Mouse (Mus musculus) limb, embryonic 13.5 days (tissue): ENCODE data around the gene 4930404N11Rik. TPM values are rescaled to one million over a fixed set of nuclear protein-coding genes. Genes with fewer than 3 reads are reported as not detected.

Experiments used
- ATAC-seq: fragments of 200-750 bp; cut with Nextera tagmentation; 2 replicates; pipeline ENCODE4 v1.8.0; 2017; ENCODE audit warnings: low read depth, moderate number of reproducible peaks, moderate TSS enrichment; ENCODE audit not compliant: low FRiP score
- H3K27ac ChIP-seq: fragments of 300-500 bp; sonication (generic); 2 replicates; pipeline ENCODE4 v1.5.1; 2015; ENCODE audit warnings: inconsistent platforms, mild to moderate bottlenecking, moderate library complexity
- H3K27me3 ChIP-seq: fragments of 300-500 bp; sonication (generic); 2 replicates; pipeline ENCODE4 v1.6.1; 2015; ENCODE audit warnings: mild to moderate bottlenecking, inconsistent platforms
- H3K36me3 ChIP-seq: fragments of 300-500 bp; sonication (generic); 2 replicates; pipeline ENCODE4 v1.6.1; 2015; ENCODE audit warnings: inconsistent platforms, mild to moderate bottlenecking, moderate library complexity
- H3K4me1 ChIP-seq: fragments of 300-500 bp; sonication (generic); 2 replicates; pipeline ENCODE4 v1.6.1; 2015; ENCODE audit warnings: inconsistent platforms
- H3K4me2 ChIP-seq: fragments of 300-500 bp; sonication (generic); replicated peaks from 2 replicates; pipeline ENCODE4 v1.6.1; 2015; ENCODE audit warnings: inconsistent platforms, mild to moderate bottlenecking, moderate library complexity
- H3K4me3 ChIP-seq: fragments of 300-500 bp; sonication (generic); 2 replicates; pipeline ENCODE4 v1.5.1; 2015; ENCODE audit warnings: moderate library complexity, mild to moderate bottlenecking, inconsistent platforms
- H3K9ac ChIP-seq: fragments of 300-500 bp; sonication (generic); 2 replicates; pipeline ENCODE4 v1.6.1; 2015; ENCODE audit warnings: mild to moderate bottlenecking, inconsistent platforms
- H3K9me3 ChIP-seq: fragments of 300-500 bp; sonication (generic); 2 replicates; pipeline ENCODE4 v1.6.1; 2016; ENCODE audit warnings: inconsistent platforms
- WGBS: fragments of 180-500 bp; shearing (Covaris S2); methylation state at CpG from one replicate; pipeline ENCODE4 v1.1.7; 2015; 5-methylcytosine and 5-hydroxymethylcytosine counted together
- polyA plus RNA-seq: library from polyadenylated mRNA; unstranded; fragments of >200 nt; fragmentation: Nextera tagmentation; extraction: Ambion mirVana; gene quantifications from 2 replicates; pipeline ENCODE4 v1.2.1, GENCODE M21; 2015

The 4930404N11Rik gene
- polyA plus RNA-seq, 1 experiment from 2014 or later = 1.0 TPM

DNA sequence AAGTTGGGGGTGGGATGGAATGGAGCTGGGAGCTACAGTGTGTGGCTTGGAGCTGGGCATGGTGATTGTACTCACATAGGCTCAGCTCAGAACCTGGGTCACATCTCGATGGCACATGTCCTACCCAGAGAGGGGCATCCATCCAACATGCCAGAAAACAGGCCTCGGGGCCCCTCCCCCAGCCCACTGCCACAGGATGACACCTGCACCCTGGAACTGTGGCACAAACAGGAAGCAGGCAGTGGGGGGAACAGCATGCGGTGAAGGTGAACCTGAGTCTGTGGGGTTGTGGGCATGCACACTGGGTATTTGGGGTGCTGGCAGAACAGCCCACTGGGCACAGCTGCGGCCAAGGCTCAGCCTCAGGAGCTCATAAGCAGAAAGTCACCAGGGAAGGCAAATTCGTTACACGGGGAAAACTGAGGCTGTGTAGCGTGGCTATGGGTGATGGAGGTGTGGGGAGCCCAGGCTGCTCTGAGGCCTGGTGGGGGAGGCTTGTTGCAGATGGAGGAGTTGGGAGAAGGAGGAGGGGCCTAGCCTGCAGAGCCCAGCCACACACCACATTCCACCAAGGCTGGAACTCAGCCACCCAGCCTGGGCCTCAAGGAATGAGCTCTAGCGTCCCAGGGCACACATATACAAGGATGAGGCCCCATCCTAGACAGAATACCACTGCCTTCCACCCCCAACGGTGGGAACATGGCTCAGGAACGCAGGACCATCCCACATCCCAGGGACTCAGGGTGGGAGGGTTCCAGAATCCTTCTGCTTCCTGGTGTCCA lies 36.2 kb downstream of the 4930404N11Rik start:
- H3K4me3 ChIP-seq = no peak overlapping the region

DNA sequence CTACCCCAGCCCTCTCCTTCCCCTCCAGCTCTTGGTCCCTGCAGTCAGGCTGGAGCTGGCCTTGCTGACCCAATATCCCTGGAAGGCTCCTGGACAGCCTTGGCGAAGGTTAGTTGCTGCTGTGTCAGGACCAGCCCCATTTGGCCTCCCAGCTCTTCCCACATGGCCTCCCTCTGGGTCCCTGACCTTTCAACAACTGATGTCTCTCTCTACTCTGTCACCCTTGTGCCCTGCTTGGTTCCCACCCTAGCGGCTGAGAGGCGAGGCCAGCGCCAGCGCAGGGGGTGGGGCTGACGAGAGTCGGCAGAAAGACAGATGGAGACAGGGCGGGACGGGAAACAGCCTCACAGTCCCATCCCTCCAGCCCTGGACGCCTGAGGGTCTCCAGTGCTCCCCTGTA lies 37.2 kb downstream of the 4930404N11Rik start, which contains the start of gene Tbxa2r:
TSS of gene Tbxa2r (plus strand) at position 346 of the 400 bp plus-strand sequence.
- Histone ChIP-seq H3K36me3 (peaks cover 50% of the 10 kb centered on the region), H3K9ac (peak within 1 kb of the TSS; percentile 54; the same call in 1 of the 2 replicates), H3K27ac (peak within 1 kb of the TSS; percentile 90), H3K9me3 (no peaks in the 10 kb centered on the region), H3K27me3 (peaks cover 21% of the 10 kb centered on the region), H3K4me1 (peaks cover 28% of the 10 kb centered on the region), H3K4me2 (peak within 1 kb of the TSS; percentile 30), H3K4me3 (no peak within 1 kb of the TSS)
- no peak for ATAC-seq
- 15% methylated on average over 10 of the region's 10 CpGs for WGBS

More for the DNA sequence above, 36.2 kb downstream of the 4930404N11Rik start:
- no peaks in the 10 kb centered on the region for H3K9me3 ChIP-seq
- H3K9ac ChIP-seq = peak overlapping the region; percentile 54
- H3K36me3 ChIP-seq = peaks cover 40% of the 10 kb centered on the region
- peak; percentile 84 for ATAC-seq
- peaks cover 25% of the 10 kb centered on the region for H3K27me3 ChIP-seq
- WGBS = 56% methylated on average over 10 of the region's 10 CpGs
- H3K4me2 ChIP-seq = peak overlapping the region; percentile 30
- H3K27ac ChIP-seq = peak overlapping the region; percentile 90
- peaks cover 28% of the 10 kb centered on the region for H3K4me1 ChIP-seq

GRCm38 (mm10) chr10:81327959-81328358 lies 37.7 kb downstream of the 4930404N11Rik start:
- ATAC-seq = no peak
- Histone ChIP-seq H3K4me1 (peaks cover 28% of the 10 kb centered on the region), H3K27me3 (peaks cover 16% of the 10 kb centered on the region), H3K4me3 (no peak overlapping the region), H3K27ac (no peak overlapping the region), H3K9ac (0 out of 2 replicates have a peak overlapping the region, but pooled peaks have one; percentile 15), H3K9me3 (no peaks in the 10 kb centered on the region), H3K36me3 (peaks cover 54% of the 10 kb centered on the region), H3K4me2 (no peak overlapping the region)
- whole genome bisulfite sequencing = 17% methylated on average over 2 of the region's 2 CpGs

GRCm38 (mm10) chr10:81326858-81327257 lies 38.8 kb downstream of the 4930404N11Rik start:
- H3K4me3 ChIP-seq = no peak overlapping the region
- H3K27ac ChIP-seq = 0 out of 2 replicates have a peak overlapping the region, but pooled peaks have one; percentile 17
- no peaks in the 10 kb centered on the region for H3K9me3 ChIP-seq
- 78% methylated on average over 6 of the region's 6 CpGs for WGBS
- H3K36me3 ChIP-seq = peaks cover 63% of the 10 kb centered on the region
- peaks cover 6% of the 10 kb centered on the region for H3K27me3 ChIP-seq
- H3K4me1 ChIP-seq = peaks cover 31% of the 10 kb centered on the region
- H3K4me2 ChIP-seq = no peak overlapping the region
- H3K9ac ChIP-seq = no peak overlapping the region; the same call in 1 of the 2 replicates
- ATAC-seq = no peak

- H3K4me2 ChIP-seq = no peak overlapping the region
Observed at GRCm38 (mm10) chr10:81325781-81326180, 39.8 kb downstream of the 4930404N11Rik start.

DNA sequence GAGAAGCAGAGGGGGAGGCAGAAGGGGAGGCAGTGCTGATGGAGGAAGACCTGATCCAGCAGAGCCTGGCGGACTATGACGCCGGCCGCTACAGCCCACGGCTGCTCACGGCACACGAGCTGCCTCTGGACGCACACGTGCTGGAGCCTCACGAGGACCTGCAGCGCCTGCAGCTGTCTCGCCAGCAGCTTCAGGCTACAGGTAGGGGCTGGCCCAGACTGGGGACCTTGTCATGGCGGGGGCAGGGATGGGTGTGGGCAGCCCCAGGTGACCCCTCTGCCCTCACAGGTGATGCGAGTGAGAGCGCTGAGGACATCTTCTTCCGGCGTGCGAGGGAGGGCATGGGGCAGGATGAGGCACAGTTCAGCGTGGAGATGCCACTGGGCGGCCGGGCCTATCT lies 40.4 kb downstream of the 4930404N11Rik start:
- Histone ChIP-seq H3K27me3 (no peaks in the 10 kb centered on the region), H3K9ac (no peak overlapping the region), H3K36me3 (peaks cover 63% of the 10 kb centered on the region), H3K4me2 (no peak overlapping the region), H3K27ac (no peak overlapping the region), H3K4me1 (peaks cover 31% of the 10 kb centered on the region), H3K4me3 (no peak overlapping the region), H3K9me3 (no peaks in the 10 kb centered on the region)
- ATAC-seq = no peak
- WGBS = 95% methylated on average over 21 of the region's 21 CpGs

More at GRCm38 (mm10) chr10:81325781-81326180, 39.8 kb downstream of the 4930404N11Rik start:
- 94% methylated on average over 18 of the region's 18 CpGs for WGBS
- ATAC-seq = no peak
- no peaks in the 10 kb centered on the region for H3K9me3 ChIP-seq
- H3K27ac ChIP-seq = no peak overlapping the region
- no peak overlapping the region for H3K4me3 ChIP-seq
- peaks cover 63% of the 10 kb centered on the region for H3K36me3 ChIP-seq
- H3K4me1 ChIP-seq = peaks cover 35% of the 10 kb centered on the region
- H3K9ac ChIP-seq = no peak overlapping the region
- 0 out of 2 replicates have a peak, but pooled peaks cover 2% of the 10 kb centered on the region for H3K27me3 ChIP-seq

- H3K4me3 ChIP-seq = no peak overlapping the region
- no peak overlapping the region for H3K9ac ChIP-seq
- ATAC-seq = no peak
- H3K4me2 ChIP-seq = no peak overlapping the region
- peaks cover 28% of the 10 kb centered on the region for H3K4me1 ChIP-seq
- H3K36me3 ChIP-seq = peaks cover 63% of the 10 kb centered on the region
- no peaks in the 10 kb centered on the region for H3K27me3 ChIP-seq
- H3K9me3 ChIP-seq = no peaks in the 10 kb centered on the region
- WGBS = 96% methylated on average over 18 of the region's 18 CpGs
- no peak overlapping the region for H3K27ac ChIP-seq
Observed at GRCm38 (mm10) chr10:81323791-81324530, 41.7 kb downstream of the 4930404N11Rik start.

- Histone ChIP-seq H3K4me1 (peaks cover 29% of the 10 kb centered on the region), H3K27me3 (no peaks in the 10 kb centered on the region), H3K36me3 (peaks cover 68% of the 10 kb centered on the region), H3K9ac (no peak overlapping the region), H3K4me2 (no peak overlapping the region; the same call in 1 of the 2 replicates), H3K27ac (no peak overlapping the region), H3K9me3 (no peaks in the 10 kb centered on the region), H3K4me3 (0 out of 2 replicates have a peak overlapping the region, but pooled peaks have one; percentile 96)
- ATAC-seq = no peak
- WGBS = 93% methylated on average over 23 of the region's 23 CpGs
Observed at GRCm38 (mm10) chr10:81323141-81323775, 42.4 kb downstream of the 4930404N11Rik start.

DNA sequence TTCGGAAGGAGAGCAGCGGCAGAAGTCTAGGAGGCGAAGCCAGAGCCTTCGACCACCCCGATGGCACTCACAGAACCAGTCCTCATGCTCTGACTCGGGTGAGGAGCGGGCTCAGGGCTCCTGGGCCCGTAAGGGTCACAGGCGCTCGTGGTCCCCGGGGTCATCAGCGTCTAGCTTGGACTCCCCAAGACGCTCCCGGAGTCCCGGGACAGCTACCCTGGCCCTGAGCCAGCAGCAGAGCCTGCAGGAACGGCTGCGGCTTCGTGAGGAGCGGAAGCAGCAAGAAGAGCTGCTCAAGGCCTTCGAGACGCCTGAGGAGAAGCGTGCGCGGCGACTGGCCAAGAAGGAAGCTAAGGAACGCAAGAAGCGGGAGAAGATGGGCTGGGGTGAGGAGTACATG lies 43.2 kb downstream of the 4930404N11Rik start:
- H3K9ac ChIP-seq = peak overlapping the region; percentile 95
- no peaks in the 10 kb centered on the region for H3K9me3 ChIP-seq
- H3K36me3 ChIP-seq = peaks cover 69% of the 10 kb centered on the region
- no peak overlapping the region for H3K27ac ChIP-seq
- WGBS = 94% methylated on average over 27 of the region's 27 CpGs
- peak overlapping the region; percentile 96 for H3K4me3 ChIP-seq
- H3K4me1 ChIP-seq = peaks cover 33% of the 10 kb centered on the region
- peak overlapping the region; percentile 91 for H3K4me2 ChIP-seq
- no peaks in the 10 kb centered on the region for H3K27me3 ChIP-seq
- no peak for ATAC-seq

DNA sequence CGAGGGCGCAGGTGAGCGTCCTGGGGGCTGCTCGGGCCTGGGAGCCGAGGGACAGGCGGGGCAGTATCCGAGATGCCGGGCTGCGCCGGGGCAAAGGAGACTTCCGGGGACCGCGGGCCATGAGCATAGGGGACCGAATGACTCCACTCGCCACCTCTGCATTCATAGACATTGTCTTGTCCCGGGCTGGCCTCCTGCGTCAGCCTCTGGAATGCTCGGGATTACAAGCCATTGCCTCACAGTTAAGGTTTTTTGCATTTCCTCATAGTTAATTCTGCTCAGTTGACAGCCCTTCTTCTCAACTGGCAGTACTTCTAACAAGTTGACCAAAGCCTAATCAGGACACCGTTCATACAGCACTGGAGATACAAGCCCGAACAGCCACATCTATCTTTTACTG lies 44.2 kb downstream of the 4930404N11Rik start:
- Histone ChIP-seq H3K4me2 (peak overlapping the region; percentile 91), H3K4me1 (peaks cover 43% of the 10 kb centered on the region)

GRCm38 (mm10) chr10:81320550-81321347 lies 44.9 kb downstream of the 4930404N11Rik start, which contains the start of gene Cactin:
Gene Cactin (plus strand): TSS chr10:81321103.
- H3K36me3 ChIP-seq = peaks cover 68% of the 10 kb centered on the region
- peak within 1 kb of the TSS; percentile 96 for H3K4me3 ChIP-seq
- peak within 1 kb of the TSS; percentile 91 for H3K4me2 ChIP-seq
- no peaks in the 10 kb centered on the region for H3K27me3 ChIP-seq
- 1% methylated on average over 68 of the region's 68 CpGs for WGBS
- H3K4me1 ChIP-seq = peaks cover 48% of the 10 kb centered on the region
- H3K27ac ChIP-seq = peak within 1 kb of the TSS; percentile 89
- ATAC-seq = peak; percentile 94
- H3K9me3 ChIP-seq = no peaks in the 10 kb centered on the region
- peak within 1 kb of the TSS; percentile 95 for H3K9ac ChIP-seq

More for the DNA sequence above, 44.2 kb downstream of the 4930404N11Rik start:
- Histone ChIP-seq H3K36me3 (peaks cover 68% of the 10 kb centered on the region), H3K4me3 (peak overlapping the region; percentile 96), H3K27me3 (no peaks in the 10 kb centered on the region), H3K27ac (peak overlapping the region; percentile 63; the same call in 1 of the 2 replicates), H3K9me3 (no peaks in the 10 kb centered on the region), H3K9ac (peak overlapping the region; percentile 95)
- no peak for ATAC-seq
- WGBS = 3% methylated on average over 20 of the region's 20 CpGs
